Mouse (Mus musculus): ENCODE measurements around the gene Aup1. TPM values are rescaled to one million over a fixed set of nuclear protein-coding genes. Genes with fewer than 3 reads are reported as not detected.

Aup1 gene
- polyA plus RNA-seq (2012): 310 and 339 TPM in 2 replicates

DNA sequence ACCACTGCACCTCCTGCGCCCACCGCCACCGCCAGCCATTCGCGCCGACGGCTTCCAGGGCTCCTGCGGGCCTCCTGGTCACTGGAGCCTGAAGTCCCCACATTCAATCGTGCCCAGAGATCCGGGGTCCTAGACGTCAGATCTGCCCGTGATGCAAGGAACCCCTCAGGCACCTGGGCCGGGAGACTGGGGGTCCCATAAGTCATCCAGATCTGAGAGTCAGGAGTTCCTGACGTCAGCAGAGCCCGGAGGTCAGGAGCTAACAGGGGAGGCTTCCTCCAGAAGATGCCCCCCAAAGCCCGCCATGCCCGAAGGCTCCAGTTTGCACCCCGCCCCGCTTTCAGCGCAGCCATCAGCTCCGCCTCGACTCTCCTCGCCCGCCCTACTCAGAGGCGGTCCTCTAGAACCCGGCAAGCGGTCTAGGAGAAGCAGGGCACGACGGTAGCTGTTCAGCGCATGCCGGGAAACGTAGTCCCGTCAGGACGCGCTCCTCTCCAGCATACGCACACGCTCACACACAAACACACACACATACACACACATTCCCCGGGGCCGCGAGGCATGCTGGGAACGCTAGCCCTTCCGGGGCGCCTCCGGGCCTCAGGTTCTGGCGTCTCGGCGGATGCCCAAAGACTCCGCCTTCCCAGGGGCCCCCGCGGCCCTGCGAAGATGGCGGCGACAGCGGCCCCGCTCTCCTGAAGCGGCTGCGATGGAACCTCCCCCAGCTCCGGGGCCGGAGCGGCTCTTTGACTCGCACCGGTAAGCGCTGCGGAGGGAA, at the start of gene Aup1:
Gene Aup1 (plus strand): TSS at position 448 of the 778 bp plus-strand sequence.
- peak within 1 kb of the TSS; percentile 81 for H3K4me3 ChIP-seq (replicated peaks)
- H3K36me3 ChIP-seq (ENCODE audit: control insufficient read depth): peaks cover 85% of the 10 kb centered on the region

DNA sequence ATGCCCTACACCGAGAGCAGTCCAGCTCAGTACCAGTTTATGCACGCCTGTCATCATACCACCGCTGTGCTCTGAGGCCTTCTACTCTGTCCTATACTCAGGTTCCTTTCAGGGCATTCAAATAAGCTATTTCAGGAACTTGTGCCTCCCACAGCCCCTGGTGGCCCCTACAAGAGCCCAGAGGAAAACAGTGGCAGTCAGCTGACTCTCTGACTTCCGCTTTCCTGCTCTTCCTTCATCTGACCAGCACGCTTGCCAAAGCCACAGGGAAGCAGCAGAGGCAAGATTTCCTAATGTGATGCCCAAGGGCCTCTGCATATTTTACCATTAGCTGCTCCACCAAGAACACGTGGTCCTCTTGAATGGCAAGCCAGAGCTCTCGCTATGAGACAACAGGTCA, 49.4 kb upstream of the Aup1 start:
- no peak for TF ChIP-seq GATA1 (IDR thresholded peaks at IDR 0.05; ENCODE audit: low read length)
- no peak for TF ChIP-seq TAL1 (IDR thresholded peaks at IDR 0.05; ENCODE audit: low read length)
- Histone ChIP-seq H3K4me1 (ENCODE audit: control insufficient read depth) (peaks cover 78% of the 10 kb centered on the region), H3K4me3 (replicated peaks) (no peak overlapping the region)

More for the DNA sequence above, at the start of gene Aup1:
- Histone ChIP-seq H3K9me3 (ENCODE audit: control insufficient read depth, low read length) (no peaks in the 10 kb centered on the region), H3K4me1 (ENCODE audit: control insufficient read depth) (peaks cover 82% of the 10 kb centered on the region), H3K27me3 (ENCODE audit: control insufficient read depth) (no peaks in the 10 kb centered on the region)
- TF ChIP-seq GATA1 (IDR thresholded peaks at IDR 0.05; ENCODE audit: low read length) (no peak), TAL1 (IDR thresholded peaks at IDR 0.05; ENCODE audit: low read length) (no peak)

DNA sequence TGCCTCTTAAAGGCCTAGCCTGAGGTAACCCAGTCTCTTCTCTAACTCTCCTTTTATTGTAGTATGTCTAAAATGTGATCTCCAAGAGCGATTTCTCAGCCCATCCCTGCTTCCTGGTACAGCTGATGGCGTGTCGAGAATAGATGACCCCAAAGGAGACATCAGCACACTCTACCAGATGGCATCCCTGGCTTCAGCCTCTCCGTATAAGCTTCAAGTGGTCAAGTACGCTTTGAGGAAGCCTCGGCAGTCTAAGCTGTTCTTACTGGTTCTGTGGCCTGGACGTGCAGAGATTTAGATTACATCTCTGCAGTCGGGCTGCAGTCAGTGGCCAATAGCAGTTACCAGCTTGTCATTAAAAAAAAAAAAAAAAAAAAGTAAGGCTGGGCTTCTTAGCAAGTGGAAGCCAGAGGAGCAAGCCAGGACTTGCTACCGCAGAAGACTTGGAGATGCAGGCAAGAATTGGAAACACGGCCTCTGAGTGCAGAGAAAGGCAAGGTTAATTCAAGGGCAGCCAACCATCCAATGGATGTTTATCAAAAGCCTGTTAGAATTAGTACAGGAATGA, 48.8 kb upstream of the Aup1 start:
- Histone ChIP-seq H3K4me3 (replicated peaks) (no peak overlapping the region), H3K4me1 (ENCODE audit: control insufficient read depth) (peaks cover 80% of the 10 kb centered on the region)

More for the DNA sequence above, 49.4 kb upstream of the Aup1 start:
- Histone ChIP-seq H3K9me3 (ENCODE audit: control insufficient read depth, low read length) (peaks cover 3% of the 10 kb centered on the region; the same call in 1 of the 2 replicates), H3K27me3 (ENCODE audit: control insufficient read depth) (no peaks in the 10 kb centered on the region), H3K36me3 (ENCODE audit: control insufficient read depth) (peaks cover 4% of the 10 kb centered on the region)

DNA sequence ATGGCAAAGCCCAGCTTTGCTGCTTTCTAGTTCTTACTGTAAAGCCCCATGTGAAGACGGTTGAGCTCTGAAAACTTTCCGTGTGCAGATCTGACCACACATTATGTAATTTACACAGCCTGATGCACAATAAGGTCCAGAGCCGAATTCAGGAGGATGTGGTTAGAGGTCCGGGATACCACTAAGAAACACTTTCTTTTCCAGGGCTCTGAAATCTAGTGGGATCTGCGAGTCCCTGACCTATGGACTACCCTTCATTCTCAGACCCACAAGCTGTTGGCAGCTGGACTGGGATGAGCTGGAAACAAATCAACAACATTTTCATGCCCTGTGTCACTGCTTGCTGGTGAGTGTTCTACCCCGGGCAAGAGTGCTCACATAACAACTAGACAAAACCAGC, 48.2 kb upstream of the Aup1 start:
- no peak for TF ChIP-seq TAL1 (IDR thresholded peaks at IDR 0.05; ENCODE audit: low read length)
- TF ChIP-seq GATA1 (IDR thresholded peaks at IDR 0.05; ENCODE audit: low read length): no peak
- Histone ChIP-seq H3K4me3 (replicated peaks) (no peak overlapping the region), H3K36me3 (ENCODE audit: control insufficient read depth) (peaks cover 4% of the 10 kb centered on the region), H3K9me3 (ENCODE audit: control insufficient read depth, low read length) (peaks cover 3% of the 10 kb centered on the region; the same call in 1 of the 2 replicates), H3K4me1 (ENCODE audit: control insufficient read depth) (peaks cover 86% of the 10 kb centered on the region), H3K27me3 (ENCODE audit: control insufficient read depth) (no peaks in the 10 kb centered on the region)

More for the DNA sequence above, 48.8 kb upstream of the Aup1 start:
- Histone ChIP-seq H3K36me3 (ENCODE audit: control insufficient read depth) (peaks cover 4% of the 10 kb centered on the region), H3K9me3 (ENCODE audit: control insufficient read depth, low read length) (peaks cover 3% of the 10 kb centered on the region; the same call in 1 of the 2 replicates), H3K27me3 (ENCODE audit: control insufficient read depth) (no peaks in the 10 kb centered on the region)
- TF ChIP-seq TAL1 (IDR thresholded peaks at IDR 0.05; ENCODE audit: low read length) (no peak), GATA1 (IDR thresholded peaks at IDR 0.05; ENCODE audit: low read length) (no peak)

DNA sequence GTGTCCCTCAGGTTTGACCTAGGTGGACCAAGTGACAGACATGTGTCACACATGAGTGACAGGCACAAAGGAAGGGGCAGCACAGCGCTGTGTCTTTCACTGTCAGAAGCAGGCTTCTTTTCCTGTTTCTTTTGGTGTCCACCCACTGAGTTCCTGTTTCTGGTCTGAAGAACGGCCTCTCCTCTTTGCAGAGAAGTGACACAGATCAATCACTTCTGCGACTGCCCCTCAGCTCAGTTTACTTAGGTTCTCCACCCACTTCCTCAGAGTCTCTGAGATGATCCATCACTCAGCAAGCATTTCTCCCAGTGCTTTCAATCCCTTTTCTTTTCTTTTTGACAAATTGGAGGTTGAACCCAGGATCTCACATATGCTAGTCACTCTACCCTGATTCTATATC, 45.7 kb upstream of the Aup1 start:
- Histone ChIP-seq H3K27me3 (ENCODE audit: control insufficient read depth) (no peaks in the 10 kb centered on the region), H3K4me3 (replicated peaks) (no peak overlapping the region), H3K36me3 (ENCODE audit: control insufficient read depth) (peaks cover 12% of the 10 kb centered on the region), H3K9me3 (ENCODE audit: control insufficient read depth, low read length) (peaks cover 3% of the 10 kb centered on the region; the same call in 1 of the 2 replicates), H3K4me1 (ENCODE audit: control insufficient read depth) (peaks cover 91% of the 10 kb centered on the region)
- no peak for TF ChIP-seq TAL1 (IDR thresholded peaks at IDR 0.05; ENCODE audit: low read length)
- no peak for TF ChIP-seq GATA1 (IDR thresholded peaks at IDR 0.05; ENCODE audit: low read length)

DNA sequence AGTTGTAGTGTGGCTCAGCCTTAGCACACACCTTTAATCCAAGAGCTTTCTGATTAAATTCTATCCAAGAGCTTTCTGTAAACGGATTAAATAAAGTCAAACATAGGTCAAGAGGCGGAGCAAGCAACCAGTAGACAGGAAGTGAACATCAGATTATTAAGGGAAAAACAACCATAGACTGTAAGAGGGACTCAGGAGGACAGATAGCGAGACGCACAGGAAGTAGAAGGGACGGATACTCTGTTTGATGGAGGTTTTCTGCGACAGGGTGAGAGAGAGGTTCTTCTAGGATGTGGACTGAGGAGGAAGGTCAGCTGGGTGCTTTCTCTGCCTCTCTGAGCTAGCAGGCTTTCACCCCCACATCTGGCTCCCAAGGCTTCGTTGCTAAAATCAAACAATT, 44.3 kb upstream of the Aup1 start:
- Histone ChIP-seq H3K9me3 (ENCODE audit: control insufficient read depth, low read length) (peaks cover 3% of the 10 kb centered on the region; the same call in 1 of the 2 replicates), H3K4me1 (ENCODE audit: control insufficient read depth) (peaks cover 91% of the 10 kb centered on the region), H3K36me3 (ENCODE audit: control insufficient read depth) (peaks cover 14% of the 10 kb centered on the region), H3K27me3 (ENCODE audit: control insufficient read depth) (no peaks in the 10 kb centered on the region), H3K4me3 (replicated peaks) (peak overlapping the region; percentile 50)
- TF ChIP-seq GATA1 (IDR thresholded peaks at IDR 0.05; ENCODE audit: low read length) (no peak), TAL1 (IDR thresholded peaks at IDR 0.05; ENCODE audit: low read length) (no peak)

DNA sequence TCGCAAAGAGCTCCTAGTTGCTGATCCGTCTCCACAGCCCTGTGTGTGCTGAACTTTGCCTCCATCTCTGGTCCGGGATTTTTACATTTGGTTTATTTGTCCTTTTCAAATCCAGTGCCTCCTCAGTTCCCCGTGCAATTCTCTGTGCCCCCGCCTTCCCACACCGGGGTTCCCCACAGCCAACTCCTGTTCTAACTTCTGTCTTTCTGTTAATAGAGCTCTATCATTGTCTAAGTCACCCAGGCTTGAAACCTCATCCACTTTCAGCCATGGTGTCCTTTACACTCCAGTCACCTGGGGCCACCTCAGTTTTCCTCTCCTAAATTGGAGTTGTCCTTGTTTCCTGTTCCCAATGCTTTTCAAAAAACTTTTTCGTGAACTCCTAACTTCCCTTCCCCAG, 43.1 kb upstream of the Aup1 start:
- no peak overlapping the region for H3K4me3 ChIP-seq (replicated peaks)
- H3K9me3 ChIP-seq (ENCODE audit: control insufficient read depth, low read length): peaks cover 3% of the 10 kb centered on the region; the same call in 1 of the 2 replicates
- H3K36me3 ChIP-seq (ENCODE audit: control insufficient read depth): peaks cover 17% of the 10 kb centered on the region
- H3K4me1 ChIP-seq (ENCODE audit: control insufficient read depth): peaks cover 91% of the 10 kb centered on the region
- TF ChIP-seq GATA1 (IDR thresholded peaks at IDR 0.05; ENCODE audit: low read length) (no peak), TAL1 (IDR thresholded peaks at IDR 0.05; ENCODE audit: low read length) (no peak)
- H3K27me3 ChIP-seq (ENCODE audit: control insufficient read depth): no peaks in the 10 kb centered on the region

DNA sequence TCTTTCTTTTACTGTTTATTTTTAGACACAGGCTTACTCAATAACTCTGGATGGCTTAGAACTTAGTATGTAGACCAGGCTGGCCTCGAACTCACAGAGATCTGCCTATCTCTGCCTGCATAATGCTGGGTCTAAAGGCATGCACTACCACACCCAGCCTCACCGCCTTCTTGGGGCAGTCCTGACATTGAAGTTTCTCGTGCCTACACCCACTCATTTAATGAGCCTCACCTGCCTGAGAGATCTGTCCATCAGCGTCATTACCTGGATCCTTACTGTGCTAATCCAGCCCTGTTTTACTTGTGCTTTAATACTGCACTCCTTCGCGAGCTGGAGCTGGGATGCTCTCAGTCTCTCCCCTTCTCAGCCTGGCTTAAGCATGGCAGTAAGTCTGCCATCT, 42.6 kb upstream of the Aup1 start:
- H3K4me3 ChIP-seq (replicated peaks): no peak overlapping the region
- peaks cover 19% of the 10 kb centered on the region for H3K36me3 ChIP-seq (ENCODE audit: control insufficient read depth)
- H3K4me1 ChIP-seq (ENCODE audit: control insufficient read depth): peaks cover 91% of the 10 kb centered on the region

DNA sequence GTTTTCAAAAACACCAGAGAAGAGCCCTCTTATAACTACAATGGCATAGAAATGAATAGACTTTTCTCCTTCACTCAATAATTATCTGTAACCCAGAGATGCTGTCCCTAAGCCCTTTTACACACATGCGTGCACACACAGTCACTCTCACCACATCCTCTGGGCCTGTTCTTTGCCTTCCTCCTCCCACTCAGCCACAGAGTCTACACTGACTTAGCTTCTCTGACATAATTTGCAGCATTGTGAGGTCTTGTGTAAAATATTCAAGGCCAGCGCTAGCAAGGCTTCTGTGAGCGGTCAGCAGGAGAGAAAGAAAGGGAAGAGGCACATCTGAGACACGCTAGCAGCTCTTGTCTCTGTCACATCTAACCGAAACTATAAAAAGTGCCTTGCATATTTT, 40.9 kb upstream of the Aup1 start:
- peaks cover 99% of the 10 kb centered on the region for H3K4me1 ChIP-seq (ENCODE audit: control insufficient read depth)
- peaks cover 32% of the 10 kb centered on the region for H3K36me3 ChIP-seq (ENCODE audit: control insufficient read depth)
- no peaks in the 10 kb centered on the region for H3K27me3 ChIP-seq (ENCODE audit: control insufficient read depth)
- peaks cover under 1% of the 10 kb centered on the region; the same call in 1 of the 2 replicates for H3K9me3 ChIP-seq (ENCODE audit: control insufficient read depth, low read length)
- no peak for TF ChIP-seq TAL1 (IDR thresholded peaks at IDR 0.05; ENCODE audit: low read length)
- TF ChIP-seq GATA1 (IDR thresholded peaks at IDR 0.05; ENCODE audit: low read length): no peak
- H3K4me3 ChIP-seq (replicated peaks): peak overlapping the region; percentile 64

More for the DNA sequence above, 42.6 kb upstream of the Aup1 start:
- TF ChIP-seq TAL1 (IDR thresholded peaks at IDR 0.05; ENCODE audit: low read length) (no peak), GATA1 (IDR thresholded peaks at IDR 0.05; ENCODE audit: low read length) (no peak)
- Histone ChIP-seq H3K9me3 (ENCODE audit: control insufficient read depth, low read length) (peaks cover 3% of the 10 kb centered on the region; the same call in 1 of the 2 replicates), H3K27me3 (ENCODE audit: control insufficient read depth) (no peaks in the 10 kb centered on the region)

Measured in erythroblast, embryonic 14.5 days (primary cell).